Mouse (Mus musculus): Measurements from ENCODE around the gene Itpk1.

Gene Itpk1

GRCm38 (mm10) chr12:102541168-102541567 lies 163.6 kb downstream of the Itpk1 start:
- no peak for DNase-seq

- DNase-seq = no peak
Measured at GRCm38 (mm10) chr12:102540278-102540677, 164.5 kb downstream of the Itpk1 start.

- no peak for DNase-seq
Measured at GRCm38 (mm10) chr12:102535796-102536195, 168.9 kb downstream of the Itpk1 start.

- DNase-seq = no peak
Measured at GRCm38 (mm10) chr12:102527989-102528388, 176.7 kb downstream of the Itpk1 start.

- DNase-seq = peak; percentile 23
Measured at GRCm38 (mm10) chr12:102524760-102525159, 180.0 kb downstream of the Itpk1 start.

GRCm38 (mm10) chr12:102524216-102524615 lies 180.5 kb downstream of the Itpk1 start:
- no peak for DNase-seq

- DNase-seq = no peak
Measured at GRCm38 (mm10) chr12:102521777-102522319, 182.9 kb downstream of the Itpk1 start.

GRCm38 (mm10) chr12:102519929-102520720 lies 184.6 kb downstream of the Itpk1 start:
- no peak for DNase-seq
